Mouse (Mus musculus) neural tube, embryonic 15.5 days (tissue): ENCODE measurements around the gene Olfr1232. TPM values are rescaled to one million over a fixed set of nuclear protein-coding genes. Genes with fewer than 3 reads are reported as not detected.

Source experiments
- ATAC-seq: fragments of 200-750 bp; cut with Nextera tagmentation; 2 replicates; pipeline ENCODE4 v1.8.0; 2017; ENCODE audit warnings: mild to moderate bottlenecking, moderate TSS enrichment, moderate library complexity; ENCODE audit not compliant: low FRiP score
- H3K27ac ChIP-seq: fragments of 300-500 bp; sonication (generic); replicated peaks from 2 replicates; pipeline ENCODE4 v1.5.1; 2015; ENCODE audit warnings: mild to moderate bottlenecking, inconsistent platforms
- H3K27me3 ChIP-seq: fragments of 300-500 bp; sonication (generic); replicated peaks from 2 replicates; pipeline ENCODE4 v1.6.1; 2015; ENCODE audit warnings: inconsistent platforms
- H3K36me3 ChIP-seq: fragments of 300-500 bp; sonication (generic); 2 replicates; pipeline ENCODE4 v1.6.1; 2015; ENCODE audit warnings: inconsistent platforms
- H3K4me1 ChIP-seq: fragments of 300-500 bp; sonication (generic); 2 replicates; pipeline ENCODE4 v1.6.1; 2015; ENCODE audit warnings: inconsistent platforms
- H3K4me2 ChIP-seq: fragments of 300-500 bp; sonication (generic); 2 replicates; pipeline ENCODE4 v1.6.1; 2015; ENCODE audit warnings: inconsistent platforms, mild to moderate bottlenecking, moderate library complexity
- H3K4me3 ChIP-seq: fragments of 300-500 bp; sonication (generic); replicated peaks from 2 replicates; pipeline ENCODE4 v1.5.1; 2015; ENCODE audit warnings: mild to moderate bottlenecking, inconsistent platforms
- H3K9ac ChIP-seq: fragments of 300-500 bp; sonication (generic); replicated peaks from 2 replicates; pipeline ENCODE4 v1.6.1; 2015; ENCODE audit warnings: mild to moderate bottlenecking, inconsistent platforms
- H3K9me3 ChIP-seq: fragments of 300-500 bp; sonication (generic); replicated peaks from 2 replicates; pipeline ENCODE4 v1.6.1; 2016; ENCODE audit warnings: inconsistent platforms
- WGBS: fragments of 180-500 bp; shearing (Covaris S2); methylation state at CpG from one replicate; pipeline ENCODE4 v1.1.7; 2015; ENCODE audit warnings: mixed read lengths; 5-methylcytosine and 5-hydroxymethylcytosine counted together
- polyA plus RNA-seq: library from polyadenylated mRNA; unstranded; fragments of >200 nt; fragmentation: Nextera tagmentation; extraction: Ambion mirVana; gene quantifications from 2 replicates; pipeline ENCODE4 v1.2.1, GENCODE M21; 2015

The Olfr1232 gene
- not detected in 2 replicates for polyA plus RNA-seq

GRCm38 (mm10) chr2:89329575-89329974 lies at the start of gene Olfr1232:
Olfr1232 (minus strand) TSS chr2:89329675.
- no peak within 1 kb of the TSS for H3K9ac ChIP-seq
- no peak within 1 kb of the TSS for H3K4me3 ChIP-seq
- H3K27me3 ChIP-seq: no peaks in the 10 kb centered on the region
- H3K36me3 ChIP-seq: no peaks in the 10 kb centered on the region
- no peaks in the 10 kb centered on the region for H3K4me1 ChIP-seq
- H3K27ac ChIP-seq: no peak within 1 kb of the TSS
- no peaks in the 10 kb centered on the region for H3K9me3 ChIP-seq
- no peak for ATAC-seq
- H3K4me2 ChIP-seq: no peak within 1 kb of the TSS

GRCm38 (mm10) chr2:89364765-89365164 lies 35.3 kb upstream of the Olfr1232 start, which contains the start of gene Olfr1234:
Olfr1234 (minus strand) TSS chr2:89364865.
- ATAC-seq: no peak
- no peak within 1 kb of the TSS for H3K27ac ChIP-seq
- no peak within 1 kb of the TSS for H3K4me3 ChIP-seq
- no peaks in the 10 kb centered on the region for H3K27me3 ChIP-seq
- no peaks in the 10 kb centered on the region for H3K9me3 ChIP-seq
- no peak within 1 kb of the TSS for H3K4me2 ChIP-seq
- no peaks in the 10 kb centered on the region for H3K4me1 ChIP-seq
- WGBS: 87% methylated on average over 4 of the region's 4 CpGs
- no peak within 1 kb of the TSS for H3K9ac ChIP-seq
- no peaks in the 10 kb centered on the region for H3K36me3 ChIP-seq

DNA sequence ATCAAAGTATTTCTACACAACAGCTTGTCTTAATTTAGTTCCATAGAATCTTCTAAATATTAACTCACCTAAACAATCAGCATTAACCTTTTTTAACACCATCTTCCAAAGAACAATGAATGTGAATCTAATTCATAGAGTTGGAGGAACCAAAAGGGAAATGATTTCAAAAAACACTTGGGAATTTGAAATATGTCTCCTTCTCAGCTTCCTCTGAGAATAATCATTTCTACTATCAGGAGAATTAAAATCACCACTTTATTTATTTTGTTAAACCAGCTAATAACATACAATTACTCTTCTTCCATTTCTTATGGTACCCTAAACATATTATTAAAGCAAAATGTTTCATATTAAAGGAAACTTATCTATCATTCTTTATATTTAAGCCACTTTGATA lies 12.8 kb upstream of the Olfr1232 start, which contains the start of gene Olfr1233:
TSS of gene Olfr1233 (minus strand) at position 101 of the 400 bp plus-strand sequence.
- H3K9ac ChIP-seq: no peak within 1 kb of the TSS
- no peaks in the 10 kb centered on the region for H3K27me3 ChIP-seq
- no peak within 1 kb of the TSS for H3K4me3 ChIP-seq
- no peaks in the 10 kb centered on the region for H3K36me3 ChIP-seq
- H3K27ac ChIP-seq: no peak within 1 kb of the TSS
- no peak for ATAC-seq
- no peak within 1 kb of the TSS for H3K4me2 ChIP-seq
- no peaks in the 10 kb centered on the region for H3K4me1 ChIP-seq
- no peaks in the 10 kb centered on the region for H3K9me3 ChIP-seq

- Histone ChIP-seq H3K27ac (no peak within 1 kb of the TSS), H3K4me2 (no peak within 1 kb of the TSS), H3K27me3 (no peaks in the 10 kb centered on the region), H3K4me3 (no peak within 1 kb of the TSS), H3K9ac (no peak within 1 kb of the TSS), H3K36me3 (no peaks in the 10 kb centered on the region), H3K4me1 (no peaks in the 10 kb centered on the region), H3K9me3 (no peaks in the 10 kb centered on the region)
- WGBS: 80% methylated on average over 2 of the region's 2 CpGs
- ATAC-seq: no peak
Measured at GRCm38 (mm10) chr2:89306974-89307373, 22.5 kb downstream of the Olfr1232 start, which contains the start of gene Olfr1231. Olfr1231 (minus strand) TSS chr2:89307074.

DNA sequence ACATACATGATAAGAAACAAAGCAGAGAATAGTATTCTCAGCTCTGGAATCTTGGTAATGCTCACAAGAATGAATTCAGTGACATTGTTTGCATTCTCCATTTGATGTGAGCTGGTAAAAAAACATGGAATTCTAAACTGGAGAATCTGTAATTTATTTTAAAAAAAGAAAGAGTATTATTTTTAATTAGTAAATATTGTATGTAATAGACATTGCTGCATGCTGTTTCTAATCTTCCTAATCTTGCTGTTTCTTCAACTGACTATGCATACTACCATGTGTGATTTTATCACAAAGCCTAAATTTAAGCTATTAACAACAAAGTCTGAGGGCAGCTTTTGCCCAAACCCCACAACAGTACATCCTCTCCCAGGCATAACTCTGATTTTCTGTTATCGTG lies 32.3 kb downstream of the Olfr1232 start, which contains the start of gene Olfr1230:
TSS of gene Olfr1230 (minus strand) at position 101 of the 400 bp plus-strand sequence.
- Histone ChIP-seq H3K9me3 (no peaks in the 10 kb centered on the region), H3K4me2 (no peak within 1 kb of the TSS), H3K4me1 (no peaks in the 10 kb centered on the region), H3K4me3 (no peak within 1 kb of the TSS), H3K9ac (no peak within 1 kb of the TSS), H3K27ac (no peak within 1 kb of the TSS), H3K36me3 (no peaks in the 10 kb centered on the region), H3K27me3 (no peaks in the 10 kb centered on the region)
- ATAC-seq: no peak
- 93% methylated on average over 1 of the region's 1 CpGs for WGBS

- Histone ChIP-seq H3K27me3 (no peaks in the 10 kb centered on the region), H3K4me1 (no peaks in the 10 kb centered on the region), H3K4me3 (no peak within 1 kb of the TSS), H3K36me3 (no peaks in the 10 kb centered on the region), H3K27ac (no peak within 1 kb of the TSS), H3K9ac (no peak within 1 kb of the TSS), H3K4me2 (no peak within 1 kb of the TSS), H3K9me3 (no peaks in the 10 kb centered on the region; the same call in 1 of the 2 replicates)
- 76% methylated on average over 2 of the region's 2 CpGs for WGBS
- ATAC-seq: no peak
Measured at GRCm38 (mm10) chr2:89287914-89288313, 41.6 kb downstream of the Olfr1232 start, which contains the start of gene Olfr1229. Olfr1229 (minus strand) TSS chr2:89288014.

Other genes with a start within 250 kb of the Olfr1232 start
- not detected in 2 replicates for gene Olfr1219, start 246.2 kb downstream of the Olfr1232 start, polyA plus RNA-seq
- gene Olfr1220, start 222.8 kb downstream of the Olfr1232 start, polyA plus RNA-seq: not detected in 2 replicates
- not detected in 2 replicates for gene Olfr1221, start 212.4 kb downstream of the Olfr1232 start, polyA plus RNA-seq
- not detected in 2 replicates for gene Olfr1222, start 196.6 kb downstream of the Olfr1232 start, polyA plus RNA-seq
- not detected in 2 replicates for gene Olfr1223, start 178.1 kb downstream of the Olfr1232 start, polyA plus RNA-seq
- not detected in 2 replicates for gene Olfr1224-ps1, start 165.6 kb downstream of the Olfr1232 start, polyA plus RNA-seq
- gene Olfr1225, start 155.0 kb downstream of the Olfr1232 start, polyA plus RNA-seq: not detected in 2 replicates
- not detected in 2 replicates for gene Olfr1226, start 129.6 kb downstream of the Olfr1232 start, polyA plus RNA-seq
- not detected in 2 replicates for gene Olfr1228, start 75.6 kb downstream of the Olfr1232 start, polyA plus RNA-seq
- gene Olfr1229, start 41.7 kb downstream of the Olfr1232 start, polyA plus RNA-seq: not detected in 2 replicates
- not detected in 2 replicates for gene Olfr1230, start 32.4 kb downstream of the Olfr1232 start, polyA plus RNA-seq
- not detected in 2 replicates for gene Olfr1231, start 22.6 kb downstream of the Olfr1232 start, polyA plus RNA-seq
- gene Olfr1233, start 12.7 kb upstream of the Olfr1232 start, polyA plus RNA-seq: not detected in 2 replicates
- gene Olfr1234, start 35.2 kb upstream of the Olfr1232 start, polyA plus RNA-seq: not detected in 2 replicates
- not detected in 2 replicates for gene Olfr1238, start 80.0 kb upstream of the Olfr1232 start, polyA plus RNA-seq
- not detected in 2 replicates for gene Olfr1239, start 90.7 kb upstream of the Olfr1232 start, polyA plus RNA-seq
- gene Olfr1240, start 113.3 kb upstream of the Olfr1232 start, polyA plus RNA-seq: not detected in 2 replicates
- gene Olfr1241, start 157.5 kb upstream of the Olfr1232 start, polyA plus RNA-seq: not detected in 2 replicates
- not detected in 2 replicates for gene Olfr1242, start 168.7 kb upstream of the Olfr1232 start, polyA plus RNA-seq
- gene Olfr1243, start 201.8 kb upstream of the Olfr1232 start, polyA plus RNA-seq: not detected in 2 replicates
- gene Olfr1245, start 248.8 kb upstream of the Olfr1232 start, polyA plus RNA-seq: not detected in 2 replicates